Mouse (Mus musculus): ENCODE results near the gene Lgals9.

DNA sequence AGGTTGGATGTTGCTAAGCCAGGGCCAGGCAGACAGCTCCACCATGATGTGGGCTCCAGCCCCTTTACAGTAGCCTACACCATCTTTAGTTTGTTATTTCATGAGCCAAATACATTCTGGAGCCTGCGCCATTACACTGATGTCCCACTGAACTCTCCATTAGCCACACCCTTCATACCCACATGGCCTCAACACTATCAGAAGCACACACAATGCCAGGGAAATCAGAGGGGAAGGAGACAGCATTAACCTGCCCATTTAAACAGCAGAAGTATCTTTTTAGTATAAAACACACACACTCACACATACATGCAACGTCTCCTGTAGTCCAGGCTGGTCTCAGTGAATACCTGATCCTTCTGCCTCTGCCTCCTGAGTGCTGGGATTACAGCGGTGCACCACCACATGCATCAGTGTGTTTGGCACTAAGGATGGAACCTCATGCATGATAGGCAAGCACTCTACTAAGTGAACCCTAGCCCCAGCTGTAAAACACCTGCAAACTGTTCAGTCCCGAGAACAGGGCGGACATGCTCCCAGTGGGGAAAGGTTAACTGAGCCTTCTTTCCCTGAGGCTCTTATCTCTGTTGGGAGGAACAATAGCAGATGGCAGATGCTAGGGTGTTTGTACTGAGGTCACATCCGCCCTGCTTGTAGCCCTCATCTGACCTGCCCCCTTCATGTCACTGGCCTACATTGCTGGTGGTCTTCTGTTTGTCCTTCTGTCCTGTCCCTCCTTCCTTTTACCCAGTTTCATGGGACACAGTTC lies 23.4 kb upstream of the Lgals9 start:
- TF ChIP-seq CTCF (IDR thresholded peaks at IDR 0.05; ENCODE audit: extremely low read depth, insufficient read length, insufficient replicate concordance, low read depth, low read length): no peak
- no peak; the same call in 1 of the 2 replicates for TF ChIP-seq POLR2A (IDR thresholded peaks at IDR 0.05; ENCODE audit: low read depth, low read length)

Measured in small intestine, adult 2 months (tissue).